Mouse (Mus musculus): Measurements from ENCODE around the gene Myh3.

- TF ChIP-seq CTCF (IDR thresholded peaks at IDR 0.05; ENCODE audit: borderline replicate concordance, extremely low read depth, insufficient read depth, insufficient read length) (peak; percentile 89), POLR2A (IDR thresholded peaks at IDR 0.05; ENCODE audit: borderline replicate concordance, extremely low read depth, insufficient read depth, insufficient read length, poor library complexity, severe bottlenecking) (no peak)
Measured at GRCm38 (mm10) chr11:67110168-67110948, 32.3 kb downstream of the Myh3 start.
